Mouse (Mus musculus) adipocyte (in vitro differentiated cells): ENCODE results near the gene Fbn1.

Experiments
- DNase-seq: peaks from one replicate; pipeline ENCODE4 v3.0.0-alpha.2; 2016; ENCODE audit warnings: low spot score

Fbn1 gene

DNA sequence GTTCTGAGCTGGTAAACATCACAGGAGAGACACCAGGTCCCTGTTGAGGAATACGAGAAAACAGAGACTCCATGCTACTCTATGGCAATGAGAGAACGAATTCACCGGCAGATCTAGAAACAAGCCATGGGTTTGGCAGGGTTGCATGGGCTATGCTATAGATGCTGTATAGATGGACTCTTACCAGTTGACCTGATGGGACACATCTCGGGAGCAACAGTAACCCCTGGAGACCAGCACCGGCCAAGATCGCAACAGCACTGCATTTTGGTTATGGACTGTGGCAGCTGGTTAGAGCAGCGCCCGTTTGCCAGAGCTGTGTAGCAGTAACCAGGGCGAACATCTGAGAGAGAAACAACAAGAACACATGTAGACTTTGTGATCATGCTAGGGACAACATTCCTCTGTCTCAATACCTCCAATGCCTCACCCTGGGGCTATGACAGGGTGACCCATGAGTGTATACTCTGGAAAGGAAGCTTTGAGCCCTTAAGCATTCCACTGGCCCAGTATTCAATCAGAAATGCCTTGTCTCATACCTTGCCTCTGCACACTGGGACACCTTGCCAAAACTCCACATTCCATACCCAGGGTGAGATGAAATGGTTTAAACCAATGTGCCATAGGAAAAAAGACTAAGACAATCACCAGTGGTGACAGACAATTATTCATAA is 113.2 kb downstream of the Fbn1 start:
- DNase-seq = no peak

DNA sequence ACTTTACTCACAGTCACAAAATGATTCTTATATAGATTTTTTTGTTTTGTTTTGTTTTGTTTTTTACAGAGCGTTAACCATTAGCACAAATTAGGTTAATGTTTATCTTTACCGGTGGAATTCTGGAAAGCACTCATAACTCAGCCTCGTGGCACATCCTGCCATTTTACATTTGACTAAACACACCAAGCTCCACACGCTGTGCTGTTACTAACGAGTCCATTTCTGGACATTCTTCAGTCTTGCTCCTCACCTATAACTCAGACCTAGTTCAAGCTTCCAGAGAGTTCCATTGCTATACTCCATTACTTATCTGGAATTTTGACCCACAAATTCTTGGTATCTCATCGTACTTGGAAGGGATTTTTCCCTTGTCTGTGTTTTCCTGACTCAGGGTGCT is 116.2 kb downstream of the Fbn1 start:
- DNase-seq = no peak

GRCm38 (mm10) chr2:125389796-125390195 is 118.0 kb downstream of the Fbn1 start:
- DNase-seq = no peak

DNA sequence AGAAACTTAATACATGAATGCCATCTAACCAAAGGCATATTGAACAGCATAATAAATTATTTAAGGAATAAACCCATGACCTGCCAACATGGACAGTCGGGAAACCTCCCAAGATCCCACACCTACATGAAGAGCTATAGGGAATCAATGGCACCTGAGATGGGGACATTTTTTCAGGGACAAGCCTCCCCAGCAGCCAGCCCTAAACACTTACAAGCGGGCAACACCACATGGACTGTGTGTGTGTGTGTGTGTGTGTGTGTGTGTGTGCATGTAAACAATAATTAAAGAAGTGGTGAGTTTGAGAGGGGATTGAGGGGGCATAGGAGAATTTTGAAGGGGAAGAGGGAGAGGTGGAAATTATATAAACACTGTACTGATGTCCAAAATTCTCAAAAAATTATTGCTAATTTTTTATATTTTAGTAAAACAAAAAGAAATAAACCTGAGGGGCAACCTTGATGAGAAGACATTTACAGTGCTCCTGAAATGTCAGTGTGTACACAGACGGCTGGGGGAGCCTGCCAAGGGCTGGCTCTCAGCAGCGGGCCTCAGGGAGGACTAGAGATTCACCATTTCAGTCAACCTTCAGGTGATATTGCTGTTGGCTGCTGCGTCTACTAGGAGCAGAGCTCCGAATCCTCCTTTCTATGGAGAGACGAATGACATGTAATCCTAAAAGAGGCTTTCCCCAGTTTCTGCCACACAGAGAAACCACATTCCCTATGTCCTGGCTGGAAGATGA is 121.4 kb downstream of the Fbn1 start:
- DNase-seq = no peak

DNA sequence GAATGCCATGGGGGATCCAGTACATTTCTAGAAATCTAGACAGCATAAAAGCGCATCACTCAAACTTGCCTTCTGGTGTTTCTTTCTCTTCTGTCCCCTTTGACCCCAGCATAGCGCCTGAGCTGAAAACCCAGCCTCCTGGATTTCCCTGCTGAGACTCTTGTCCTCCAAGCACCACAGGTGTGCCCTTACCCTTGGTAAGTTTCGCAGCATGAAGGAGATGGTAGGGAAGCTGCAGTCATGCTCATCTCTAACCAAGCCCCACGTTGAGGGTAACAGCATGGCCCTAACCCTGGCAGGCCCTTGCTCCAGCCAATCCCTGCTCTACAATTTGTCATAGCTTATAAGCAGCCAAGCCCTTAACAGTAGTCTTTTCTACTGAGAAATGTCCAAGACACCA is 122.9 kb downstream of the Fbn1 start:
- no peak for DNase-seq

- DNase-seq = no peak
Observed at GRCm38 (mm10) chr2:125384415-125384814, 123.4 kb downstream of the Fbn1 start.

DNA sequence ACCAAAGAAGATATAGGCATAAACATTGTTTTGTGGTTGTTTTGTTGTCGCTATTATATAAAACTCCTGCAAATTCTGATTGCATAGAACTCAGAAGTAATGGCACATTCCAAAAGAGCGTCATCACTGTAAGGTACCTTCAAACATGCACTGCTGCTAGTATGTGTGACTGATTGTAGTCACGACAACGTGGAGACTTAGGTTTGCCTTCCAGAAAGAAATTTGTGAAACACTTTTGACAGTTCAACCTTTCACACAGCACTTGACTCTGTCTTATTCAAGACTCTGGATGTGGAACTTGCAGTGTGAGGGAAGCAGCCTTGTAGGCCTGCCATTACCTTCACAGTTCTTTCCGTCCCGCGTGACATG is 124.5 kb downstream of the Fbn1 start:
- no peak for DNase-seq

DNA sequence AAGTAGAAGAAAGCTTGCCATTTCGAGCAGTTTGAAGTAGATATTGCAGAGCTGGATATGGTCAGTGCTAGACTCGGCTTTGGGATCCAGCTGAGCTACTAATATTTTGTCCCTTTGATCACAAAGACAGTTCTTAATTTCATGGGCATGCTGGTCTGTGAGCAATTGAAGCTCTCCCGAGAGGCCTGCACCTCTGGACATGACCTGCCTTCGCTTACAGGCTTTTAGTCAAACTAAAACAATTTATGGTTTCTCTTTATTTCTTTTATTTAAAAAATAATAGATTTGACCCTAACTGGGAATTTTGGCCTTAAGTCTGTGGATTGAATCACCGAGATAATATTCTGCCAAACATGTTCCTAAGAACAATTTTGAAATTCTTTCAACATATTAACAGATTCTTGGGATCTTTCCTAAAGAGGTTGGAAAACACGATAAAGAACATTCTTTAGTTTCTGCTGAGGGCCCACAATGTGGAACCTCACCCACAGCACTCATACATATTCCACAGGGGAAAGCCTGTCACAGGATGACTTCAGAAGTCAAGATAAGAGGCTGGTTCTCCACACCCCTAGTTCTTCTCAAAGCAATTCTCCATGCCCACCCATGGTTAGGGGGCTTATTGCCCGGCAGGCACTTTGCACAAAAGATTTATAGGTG is 125.0 kb downstream of the Fbn1 start:
- no peak for DNase-seq

GRCm38 (mm10) chr2:125380086-125380485 is 127.7 kb downstream of the Fbn1 start:
- no peak for DNase-seq

DNA sequence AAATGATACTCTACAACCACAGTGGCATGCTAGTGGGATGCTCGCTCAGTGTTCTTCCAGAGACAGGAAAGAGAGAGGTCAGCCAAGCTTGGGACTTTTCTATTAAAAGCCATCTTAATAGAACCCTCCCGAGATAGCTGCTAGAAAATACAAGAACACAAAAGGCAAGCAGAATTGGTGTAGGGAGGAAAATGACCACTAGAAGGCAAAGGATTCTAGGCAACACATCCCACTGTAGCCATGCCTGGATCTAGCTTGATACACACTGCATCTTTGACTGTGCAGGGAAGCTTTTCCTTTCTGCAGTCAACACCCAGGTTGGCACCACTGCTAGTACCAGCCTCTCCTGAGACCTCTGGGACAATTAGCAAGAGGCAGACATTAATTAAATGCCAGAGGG is 128.6 kb downstream of the Fbn1 start:
- no peak for DNase-seq

DNA sequence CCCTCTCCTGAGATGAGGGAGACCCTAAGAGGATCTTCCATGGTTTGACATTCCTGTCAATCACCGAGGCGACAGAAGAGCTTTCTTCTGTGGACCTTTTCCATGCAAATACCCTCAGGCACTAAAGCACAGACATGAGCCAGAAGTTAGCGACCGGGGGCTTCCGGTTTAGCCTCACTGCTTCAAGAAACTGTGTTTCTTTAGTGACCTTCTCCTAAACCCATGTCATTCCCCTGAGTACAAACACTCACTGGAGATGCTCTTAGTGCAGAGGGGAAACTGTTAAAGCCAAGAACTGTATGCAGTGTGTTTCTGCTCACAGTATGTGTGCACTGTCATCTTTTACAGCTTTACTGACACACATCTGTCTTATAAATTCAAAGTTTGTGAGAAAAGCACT is 131.9 kb downstream of the Fbn1 start:
- no peak for DNase-seq

GRCm38 (mm10) chr2:125375301-125375700 is 132.5 kb downstream of the Fbn1 start:
- no peak for DNase-seq

DNA sequence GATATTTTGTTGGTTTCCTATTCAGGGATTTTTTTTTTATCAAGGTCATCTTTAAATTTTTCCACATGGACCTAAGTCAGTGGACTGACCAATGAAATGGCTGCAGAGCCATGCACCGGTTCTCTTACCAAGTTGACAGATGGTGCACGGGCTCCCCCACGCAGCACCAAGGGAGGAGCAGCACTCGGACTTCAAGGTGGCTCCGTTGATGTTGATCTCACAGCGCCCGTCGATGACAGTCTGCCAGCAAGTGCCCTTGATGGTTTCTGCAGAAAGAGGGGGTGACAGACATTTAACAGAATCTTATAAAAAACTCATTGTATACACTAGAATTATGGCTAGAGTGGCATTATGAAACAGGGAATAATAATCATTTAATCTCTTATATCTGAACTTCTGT is 138.1 kb downstream of the Fbn1 start:
- DNase-seq = no peak

- DNase-seq = peak; percentile 49
Observed at GRCm38 (mm10) chr2:125368616-125369015, 139.2 kb downstream of the Fbn1 start.

- DNase-seq = peak; percentile 75
Observed at GRCm38 (mm10) chr2:125361661-125362060, 146.1 kb downstream of the Fbn1 start.

GRCm38 (mm10) chr2:125356486-125356885 is 151.3 kb downstream of the Fbn1 start:
- DNase-seq = peak; percentile 7

GRCm38 (mm10) chr2:125356068-125356467 is 151.7 kb downstream of the Fbn1 start:
- peak; percentile 7 for DNase-seq

- peak; percentile 42 for DNase-seq
Observed at GRCm38 (mm10) chr2:125355216-125355971, 152.4 kb downstream of the Fbn1 start.

- DNase-seq = peak; percentile 21
Observed at GRCm38 (mm10) chr2:125354587-125354986, 153.2 kb downstream of the Fbn1 start.

GRCm38 (mm10) chr2:125349144-125349543 is 158.6 kb downstream of the Fbn1 start:
- peak; percentile 41 for DNase-seq

DNA sequence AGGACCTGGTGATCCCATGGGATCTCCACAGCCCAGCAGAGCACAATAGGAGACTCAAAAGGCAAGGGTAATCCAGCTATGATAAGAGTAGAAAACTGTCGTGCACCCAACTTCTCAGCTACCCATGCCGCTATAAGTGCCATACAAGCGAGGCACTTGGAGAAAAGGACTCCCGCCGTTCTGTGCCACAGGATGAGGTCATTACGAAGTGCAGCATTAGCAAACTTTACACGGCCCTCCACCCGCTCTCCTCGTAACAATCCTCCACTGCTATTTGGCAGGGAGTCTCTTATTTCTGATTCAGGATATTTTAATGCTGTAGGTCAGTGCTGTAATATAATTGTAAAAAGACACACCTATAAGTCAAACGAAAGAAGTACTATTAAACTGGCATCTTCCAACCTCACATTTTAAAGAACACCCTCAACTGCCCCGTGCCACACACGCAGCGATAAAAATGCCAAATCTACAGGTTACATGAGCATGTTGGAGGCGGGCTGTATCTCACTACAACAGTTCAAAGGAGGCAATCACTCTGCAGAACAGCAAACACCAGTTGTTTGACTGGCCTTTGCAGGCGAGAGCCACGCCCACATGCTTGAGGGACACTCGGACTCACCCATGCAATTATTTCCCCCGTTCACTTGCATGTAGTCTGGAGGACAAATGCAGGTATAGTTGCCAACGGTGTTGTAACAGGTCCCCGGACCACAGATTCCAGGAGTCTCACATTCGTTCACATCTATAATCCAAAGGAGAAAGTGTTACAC is 165.4 kb downstream of the Fbn1 start:
- no peak for DNase-seq

DNA sequence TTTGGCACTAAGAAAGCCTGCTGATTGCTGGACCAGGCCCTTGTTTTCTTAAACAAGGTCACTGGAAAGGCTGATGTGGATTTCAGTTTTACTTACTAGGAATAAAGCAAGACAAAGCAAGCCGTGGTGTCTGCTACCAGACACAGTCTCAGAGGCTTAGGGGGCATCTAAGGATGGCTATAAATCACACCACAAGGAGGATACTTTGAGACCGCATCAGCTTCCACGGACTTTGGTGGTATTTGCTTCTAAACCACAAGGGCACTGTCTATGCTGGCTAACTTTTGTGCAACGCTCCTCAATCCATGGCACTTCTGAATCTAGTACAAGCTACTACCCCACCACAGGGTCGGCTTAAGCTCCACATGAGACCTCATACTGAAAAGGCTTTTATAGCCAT is 167.4 kb downstream of the Fbn1 start:
- DNase-seq = no peak
